Mouse (Mus musculus) lung, postnatal 0 days (tissue): ENCODE measurements around the gene Epo. TPM values are rescaled to one million over a fixed set of nuclear protein-coding genes. Genes with fewer than 3 reads are reported as not detected.

ENCODE experiments used
- ATAC-seq: fragments of 200-750 bp; cut with Nextera tagmentation; 2 replicates; pipeline ENCODE4 v1.8.0; 2017; ENCODE audit warnings: moderate library complexity
- DNase-seq: peaks from one replicate; pipeline ENCODE4 v3.0.0-alpha.2; 2016; ENCODE audit warnings: low spot score
- H3K27ac ChIP-seq: fragments of 300-500 bp; sonication (generic); 2 replicates; pipeline ENCODE4 v1.5.1; 2014; ENCODE audit warnings: antibody characterized with exemption, mild to moderate bottlenecking, low read length, mixed read lengths
- H3K27me3 ChIP-seq: fragments of 300-500 bp; sonication (generic); replicated peaks from 2 replicates; pipeline ENCODE4 v1.6.1; 2014; ENCODE audit warnings: low read length, mixed read lengths; ENCODE audit not compliant: insufficient read depth
- H3K36me3 ChIP-seq: fragments of 300-500 bp; sonication (generic); 2 replicates; pipeline ENCODE4 v1.6.1; 2014; ENCODE audit warnings: low read length, mixed read lengths; ENCODE audit not compliant: insufficient read depth
- H3K4me1 ChIP-seq: fragments of 300-500 bp; sonication (generic); 2 replicates; pipeline ENCODE4 v1.6.1; 2014; ENCODE audit warnings: antibody characterized with exemption, low read depth, low read length, mixed read lengths; ENCODE audit not compliant: insufficient read depth
- H3K4me2 ChIP-seq: fragments of 300-500 bp; sonication (generic); replicated peaks from 2 replicates; pipeline ENCODE4 v1.6.1; 2014; ENCODE audit warnings: low read depth, mild to moderate bottlenecking, low read length, moderate library complexity, mixed read lengths
- H3K4me3 ChIP-seq: fragments of 300-500 bp; sonication (generic); 2 replicates; pipeline ENCODE4 v1.5.1; 2014; ENCODE audit warnings: low read depth, low read length
- H3K9ac ChIP-seq: fragments of 300-500 bp; sonication (generic); replicated peaks from 2 replicates; pipeline ENCODE4 v1.6.1; 2014; ENCODE audit warnings: low read depth, mild to moderate bottlenecking
- H3K9me3 ChIP-seq: fragments of 300-500 bp; sonication (generic); 2 replicates; pipeline ENCODE4 v1.6.1; 2016; ENCODE audit warnings: low read length, mixed read lengths
- CTCF ChIP-seq: IDR thresholded peaks from 2 replicates; pipeline ENCODE4 v1.5.1; 2016; ENCODE audit warnings: antibody characterized with exemption, mild to moderate bottlenecking
- EP300 ChIP-seq: IDR thresholded peaks from 2 replicates; pipeline ENCODE4 v1.6.1; 2016; ENCODE audit warnings: antibody characterized with exemption, mild to moderate bottlenecking, control low read depth
- WGBS: fragments of 180-500 bp; shearing (Covaris S2); extraction: QIAGEN DNeasy Blood & Tissue Kit; methylation state at CpG from one replicate; pipeline ENCODE4 v1.1.7; 2014; 5-methylcytosine and 5-hydroxymethylcytosine counted together
- polyA plus RNA-seq: library from polyadenylated mRNA; unstranded; fragments of >200 nt; fragmentation: Nextera tagmentation; extraction: Ambion mirVana; gene quantifications from 2 replicates; pipeline ENCODE4 v1.2.1, GENCODE M21; 2015

The Epo gene
- polyA plus RNA-seq, 1 experiment from 2014 or later = not detected

- no peaks in the 10 kb centered on the region for H3K27me3 ChIP-seq
- ATAC-seq (peak; percentile 84), DNase-seq (peak; percentile 64)
- H3K4me2 ChIP-seq = peak within 1 kb of the TSS; percentile 25
- H3K4me3 ChIP-seq = no peak within 1 kb of the TSS
- H3K9ac ChIP-seq = no peak within 1 kb of the TSS
- TF ChIP-seq CTCF (no peak), EP300 (no peak)
- no peaks in the 10 kb centered on the region for H3K9me3 ChIP-seq
- 0 out of 2 replicates have a peak, but pooled peaks cover 3% of the 10 kb centered on the region for H3K4me1 ChIP-seq
- WGBS = 24% methylated on average over 9 of the region's 9 CpGs
- no peaks in the 10 kb centered on the region for H3K36me3 ChIP-seq
- H3K27ac ChIP-seq = no peak within 1 kb of the TSS
Measured at GRCm38 (mm10) chr5:137569665-137570064, 36.6 kb upstream of the Epo start, which contains the start of gene Tfr2. TSS of gene Tfr2 (plus strand) at chr5:137569840.

GRCm38 (mm10) chr5:137569031-137569430 lies 36.0 kb upstream of the Epo start:
- Histone ChIP-seq H3K4me3 (no peak overlapping the region), H3K9me3 (no peaks in the 10 kb centered on the region), H3K36me3 (no peaks in the 10 kb centered on the region), H3K4me1 (0 out of 2 replicates have a peak, but pooled peaks cover 3% of the 10 kb centered on the region), H3K27me3 (no peaks in the 10 kb centered on the region), H3K27ac (no peak overlapping the region), H3K9ac (no peak overlapping the region), H3K4me2 (no peak overlapping the region)
- DNase-seq = no peak
- no peak for ATAC-seq
- TF ChIP-seq EP300 = no peak
- no peak for TF ChIP-seq CTCF
- WGBS = 57% methylated on average over 12 of the region's 12 CpGs

GRCm38 (mm10) chr5:137568223-137568798 lies 35.3 kb upstream of the Epo start:
- Histone ChIP-seq H3K9ac (no peak overlapping the region), H3K27ac (no peak overlapping the region), H3K4me1 (0 out of 2 replicates have a peak, but pooled peaks cover 3% of the 10 kb centered on the region), H3K27me3 (no peaks in the 10 kb centered on the region), H3K9me3 (no peaks in the 10 kb centered on the region), H3K4me3 (no peak overlapping the region), H3K4me2 (no peak overlapping the region), H3K36me3 (no peaks in the 10 kb centered on the region)
- 76% methylated on average over 8 of the region's 8 CpGs for WGBS
- ATAC-seq = no peak
- no peak for TF ChIP-seq CTCF
- TF ChIP-seq EP300 = no peak
- DNase-seq = no peak

GRCm38 (mm10) chr5:137566416-137566815 lies 33.4 kb upstream of the Epo start:
- H3K27me3 ChIP-seq = no peaks in the 10 kb centered on the region
- no peak overlapping the region for H3K9ac ChIP-seq
- H3K9me3 ChIP-seq = no peaks in the 10 kb centered on the region
- H3K27ac ChIP-seq = no peak overlapping the region
- no peaks in the 10 kb centered on the region for H3K36me3 ChIP-seq
- H3K4me1 ChIP-seq = 0 out of 2 replicates have a peak, but pooled peaks cover 3% of the 10 kb centered on the region
- no peak overlapping the region for H3K4me3 ChIP-seq
- TF ChIP-seq CTCF (no peak), EP300 (no peak)
- no peak overlapping the region for H3K4me2 ChIP-seq
- DNase-seq (no peak), ATAC-seq (no peak)
- 88% methylated on average over 5 of the region's 5 CpGs for WGBS

- no peaks in the 10 kb centered on the region for H3K9me3 ChIP-seq
- WGBS = 67% methylated on average over 6 of the region's 6 CpGs
Measured at GRCm38 (mm10) chr5:137565744-137566143, 32.7 kb upstream of the Epo start.

GRCm38 (mm10) chr5:137562965-137563364 lies 29.9 kb upstream of the Epo start:
- Histone ChIP-seq H3K9ac (no peak overlapping the region), H3K4me3 (no peak overlapping the region), H3K4me2 (no peak overlapping the region), H3K27ac (no peak overlapping the region), H3K27me3 (no peaks in the 10 kb centered on the region), H3K9me3 (no peaks in the 10 kb centered on the region), H3K36me3 (no peaks in the 10 kb centered on the region), H3K4me1 (no peaks in the 10 kb centered on the region)
- ATAC-seq = no peak
- no peak for DNase-seq
- 56% methylated on average over 10 of the region's 10 CpGs for WGBS
- no peak for TF ChIP-seq CTCF

More at GRCm38 (mm10) chr5:137565744-137566143, 32.7 kb upstream of the Epo start:
- Histone ChIP-seq H3K9ac (no peak overlapping the region), H3K4me3 (no peak overlapping the region), H3K27me3 (no peaks in the 10 kb centered on the region), H3K36me3 (no peaks in the 10 kb centered on the region), H3K4me1 (0 out of 2 replicates have a peak, but pooled peaks cover 3% of the 10 kb centered on the region), H3K4me2 (no peak overlapping the region), H3K27ac (no peak overlapping the region)
- TF ChIP-seq CTCF (no peak), EP300 (no peak)
- DNase-seq = no peak
- no peak for ATAC-seq

GRCm38 (mm10) chr5:137561556-137561955 lies 28.5 kb upstream of the Epo start:
- no peak for ATAC-seq
- TF ChIP-seq CTCF (no peak), EP300 (no peak)
- DNase-seq = no peak
- H3K9ac ChIP-seq = no peak overlapping the region
- no peak overlapping the region for H3K4me3 ChIP-seq
- WGBS = 58% methylated on average over 6 of the region's 6 CpGs
- no peaks in the 10 kb centered on the region for H3K27me3 ChIP-seq
- no peaks in the 10 kb centered on the region for H3K9me3 ChIP-seq
- no peaks in the 10 kb centered on the region for H3K4me1 ChIP-seq
- no peak overlapping the region for H3K27ac ChIP-seq
- H3K36me3 ChIP-seq = no peaks in the 10 kb centered on the region
- H3K4me2 ChIP-seq = no peak overlapping the region
